In the genomic region with DNA sequence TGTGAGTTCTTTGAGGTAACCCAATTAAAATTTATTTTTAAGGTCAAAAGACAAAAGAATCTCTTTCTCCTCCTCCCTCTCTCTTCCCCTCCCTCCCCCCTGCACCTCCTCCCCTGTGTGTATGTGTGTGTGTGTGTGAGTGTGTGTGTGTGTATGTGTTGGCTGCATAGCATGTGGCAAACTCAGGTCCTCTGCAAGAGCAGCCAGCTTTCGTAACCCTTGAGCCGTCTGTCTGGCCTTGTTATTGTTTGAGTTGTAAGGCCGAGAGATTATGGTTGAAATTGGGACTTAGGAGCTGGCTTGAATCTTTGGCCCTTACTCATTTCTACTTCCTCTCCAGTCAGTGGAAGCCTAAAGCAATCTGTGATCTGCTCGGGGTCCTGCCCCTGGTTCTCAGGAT, we compare ENCODE assay signal across 25 mouse cellular contexts. TPM values are rescaled to one million over a fixed set of nuclear protein-coding genes. Genes with fewer than 3 reads are reported as not detected.
"Had no signal": no experiment of that assay in that cellular context is flagged by ENCODE, and none has a peak within 500 bp of the region (broad histone marks: within the 10 kb centered on the region; RNA-seq: fewer than 3 reads in every experiment).

No protein-coding gene starts in this region.

- H3K4me2 ChIP-seq: kidney, embryonic 15.5 days; limb, embryonic 12.5 days; limb, embryonic 15.5 days; lung, embryonic 15.5 days; midbrain, embryonic 13.5 days; neural tube, embryonic 13.5 days; stomach, embryonic 15.5 days had no signal

- H3K27ac ChIP-seq: kidney, embryonic 15.5 days; limb, embryonic 12.5 days; limb, embryonic 15.5 days; liver, embryonic 14.5 days; lung, embryonic 15.5 days; midbrain, embryonic 10.5 days; midbrain, embryonic 13.5 days; neural tube, embryonic 13.5 days; stomach, embryonic 15.5 days had no signal

- H3K4me1 ChIP-seq: kidney, embryonic 15.5 days; limb, embryonic 12.5 days; limb, embryonic 15.5 days; lung, embryonic 15.5 days; midbrain, embryonic 10.5 days; midbrain, embryonic 13.5 days; neural tube, embryonic 13.5 days; stomach, embryonic 15.5 days had no signal

- H3K4me3 ChIP-seq: kidney, embryonic 15.5 days; limb, embryonic 12.5 days; limb, embryonic 15.5 days; lung, embryonic 15.5 days; megakaryocyte, embryonic 14.5 days; midbrain, embryonic 10.5 days; midbrain, embryonic 13.5 days; myocyte; neural tube, embryonic 13.5 days; stomach, embryonic 15.5 days had no signal

- ATAC-seq: midbrain, embryonic 13.5 days; midbrain, embryonic 16.5 days had no signal

- H3K36me3 ChIP-seq: kidney, embryonic 15.5 days; limb, embryonic 12.5 days; limb, embryonic 15.5 days; lung, embryonic 15.5 days; midbrain, embryonic 10.5 days; midbrain, embryonic 13.5 days; neural tube, embryonic 13.5 days; stomach, embryonic 15.5 days had no signal

- H3K9ac ChIP-seq: kidney, embryonic 15.5 days; limb, embryonic 12.5 days; limb, embryonic 15.5 days; liver, embryonic 14.5 days; lung, embryonic 15.5 days; midbrain, embryonic 13.5 days; neural tube, embryonic 13.5 days; stomach, embryonic 15.5 days had no signal

- H3K9me3 ChIP-seq: kidney, embryonic 15.5 days; limb, embryonic 12.5 days; limb, embryonic 15.5 days; lung, embryonic 15.5 days; megakaryocyte, embryonic 14.5 days; midbrain, embryonic 10.5 days; midbrain, embryonic 13.5 days; neural tube, embryonic 13.5 days; stomach, embryonic 15.5 days had no signal

- H3K27me3 ChIP-seq: kidney, embryonic 15.5 days; limb, embryonic 12.5 days; limb, embryonic 15.5 days; lung, embryonic 15.5 days; megakaryocyte, embryonic 14.5 days; midbrain, embryonic 13.5 days; neural tube, embryonic 13.5 days; stomach, embryonic 15.5 days had no signal

- DNase-seq: kidney, postnatal 10 days; kidney, postnatal 36 days; left cerebral cortex, postnatal 4 days; lung, adult 18-20 months; lung, postnatal 10 days; lung, postnatal 36 days; retina, postnatal 1 day; right cerebral cortex, postnatal 25 days; spleen, adult 18-20 months; thymus, postnatal 25 days had no signal

RNA-seq across cellular contexts. Expression of a gene that starts 16.4 kb away (rescaled TPM):
- total RNA-seq: layer of hippocampus, postnatal 14 days; left cerebral cortex, postnatal 14 days; neutrophil, adult 5-6 weeks had no signal
